Mouse (Mus musculus) CH12.LX (cell line): ENCODE data around the gene Prkcq.

Experiments used
- CTCF ChIP-seq, 2 experiments: IDR thresholded peaks in 1 of 2; conservative IDR thresholded peaks in 1 of 2; 2 replicates each; pipeline ENCODE4 v1.5.1; 2011 to 2012; ENCODE audit warnings: low read depth in 2 of 2, low read length in 2 of 2, improper control_type of control experiment in 1 of 2, inconsistent platforms in 1 of 2, mild to moderate bottlenecking in 1 of 2, moderate library complexity in 1 of 2
- ELF1 ChIP-seq: IDR thresholded peaks from 2 replicates; pipeline ENCODE4 v1.6.1; 2014; ENCODE audit warnings: low read depth, mild to moderate bottlenecking, inconsistent platforms, low read length, improper control_type of control experiment
- JUN ChIP-seq: IDR thresholded peaks from 2 replicates; pipeline ENCODE4 v1.6.1; 2011; ENCODE audit warnings: low read depth, mild to moderate bottlenecking, low read length, improper control_type of control experiment, moderate library complexity; ENCODE audit not compliant: insufficient read depth
- JUND ChIP-seq: conservative IDR thresholded peaks from 2 replicates; pipeline ENCODE4 v1.6.1; 2011; ENCODE audit warnings: low read depth, low read length, improper control_type of control experiment
- MAFK ChIP-seq: IDR thresholded peaks from 2 replicates; pipeline ENCODE4 v1.6.1; 2011; ENCODE audit warnings: low read length, improper control_type of control experiment; ENCODE audit not compliant: insufficient replicate concordance
- MYC ChIP-seq: IDR thresholded peaks from 2 replicates; pipeline ENCODE4 v1.6.1; 2011; ENCODE audit warnings: low read depth, mild to moderate bottlenecking, improper control_type of control experiment, low read length
- NELFE ChIP-seq: IDR thresholded peaks from 2 replicates; pipeline ENCODE4 v1.6.1; 2011; ENCODE audit warnings: low read depth, low read length, improper control_type of control experiment
- POLR2A ChIP-seq: IDR thresholded peaks from 2 replicates; pipeline ENCODE4 v1.6.1; 2011; ENCODE audit warnings: low read depth, mild to moderate bottlenecking, improper control_type of control experiment, low read length
- TCF12 ChIP-seq: IDR thresholded peaks from 2 replicates; pipeline ENCODE4 v1.6.1; 2014; ENCODE audit warnings: low read depth, mild to moderate bottlenecking, inconsistent platforms, low read length, improper control_type of control experiment
- UBTF ChIP-seq: IDR thresholded peaks from 2 replicates; pipeline ENCODE4 v1.6.1; 2012; ENCODE audit warnings: low read depth, mild to moderate bottlenecking, inconsistent platforms, low read length, improper control_type of control experiment, moderate library complexity
- USF2 ChIP-seq: conservative IDR thresholded peaks from 2 replicates; pipeline ENCODE4 v1.6.1; 2011; ENCODE audit warnings: low read depth, low read length, improper control_type of control experiment
- ZKSCAN1 ChIP-seq: IDR thresholded peaks from 2 replicates; pipeline ENCODE4 v1.6.1; 2012; ENCODE audit warnings: low read depth, inconsistent platforms, low read length, improper control_type of control experiment, borderline replicate concordance

GRCm38 (mm10) chr2:11219262-11219661, 47.4 kb downstream of the Prkcq start:
- TF ChIP-seq POLR2A (no peak), UBTF (no peak), MYC (no peak), ELF1 (no peak), JUN (no peak), JUND (no peak), ZKSCAN1 (no peak), CTCF (conservative IDR thresholded peaks at IDR 0.05 in 1 of 2, IDR thresholded peaks at IDR 0.05 in 1 of 2; ENCODE audit: low read depth in 2 of 2, low read length in 2 of 2) (no peak), NELFE (no peak), USF2 (no peak), MAFK (no peak), TCF12 (no peak)
